Mouse (Mus musculus) neutrophil, adult 5-6 weeks (primary cell): ENCODE measurements around the gene C1s2. TPM values are rescaled to one million over a fixed set of nuclear protein-coding genes. Genes with fewer than 3 reads are reported as not detected.
"Not testable (repeated sequence)": the region's sequence is repeated elsewhere in the genome, so short reads cannot be mapped to it uniquely, and the experiment has no call there.

Experiments
- ATAC-seq: fragments of 151-379, 151-347 bp; 2 replicates; pipeline ENCODE4 v1.8.0; 2017; ENCODE audit warnings: mild to moderate bottlenecking, moderate TSS enrichment; ENCODE audit not compliant: insufficient number of reproducible peaks, poor library complexity, low FRiP score, severe bottlenecking; ENCODE audit errors: extremely low read depth
- total RNA-seq: library from RNA; stranded (forward); fragments of 200-1000 nt; gene quantifications from 2 replicates; pipeline ENCODE4 v1.2.3, GENCODE M21; 2017

The C1s2 gene
- not detected in 2 replicates for total RNA-seq

DNA sequence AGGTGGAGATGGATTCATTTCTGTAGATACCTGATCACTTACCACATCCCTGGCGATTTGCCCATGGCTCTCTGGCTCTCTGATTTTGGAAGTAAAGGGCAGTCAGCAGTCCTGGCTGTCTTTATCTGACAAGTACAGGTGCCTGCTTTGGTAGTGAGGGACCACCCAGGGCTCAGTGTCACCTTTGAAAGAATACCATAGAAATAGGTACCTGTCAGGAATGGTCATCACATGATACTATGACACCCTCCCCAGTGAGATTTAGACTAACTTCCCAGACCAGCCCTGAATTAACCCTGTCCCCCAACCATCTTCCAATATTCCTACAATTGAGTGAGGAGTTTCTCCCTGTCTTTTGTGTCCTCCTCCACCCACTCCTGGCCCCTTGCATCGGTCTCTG lies at the start of gene C1s2:
TSS of gene C1s2 (minus strand) at position 101 of the 400 bp plus-strand sequence.
- ATAC-seq = not testable (repeated sequence)

GRCm38 (mm10) chr6:124683591-124684417 lies 47.9 kb upstream of the C1s2 start:
- no peak for ATAC-seq

DNA sequence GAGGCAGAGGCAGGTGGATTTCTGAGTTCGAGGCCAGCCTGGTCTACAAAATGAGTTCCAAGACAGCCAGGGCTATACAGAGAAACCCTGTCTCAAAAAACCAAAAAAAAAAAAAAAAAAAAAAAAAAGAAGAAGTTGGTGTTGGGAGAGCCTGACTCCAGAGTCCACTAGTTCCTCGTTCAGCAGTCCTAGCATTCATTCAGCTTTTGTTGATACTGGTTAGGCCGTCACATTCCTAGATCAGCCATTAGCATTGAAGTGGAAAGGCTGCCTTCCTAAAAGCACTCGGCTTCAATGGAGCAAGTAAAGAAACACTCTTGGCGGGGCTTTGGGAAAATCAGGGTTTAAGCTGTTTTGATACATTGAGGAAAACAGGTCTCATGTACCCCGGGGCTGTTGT lies 46.4 kb upstream of the C1s2 start:
- not testable (repeated sequence) for ATAC-seq

DNA sequence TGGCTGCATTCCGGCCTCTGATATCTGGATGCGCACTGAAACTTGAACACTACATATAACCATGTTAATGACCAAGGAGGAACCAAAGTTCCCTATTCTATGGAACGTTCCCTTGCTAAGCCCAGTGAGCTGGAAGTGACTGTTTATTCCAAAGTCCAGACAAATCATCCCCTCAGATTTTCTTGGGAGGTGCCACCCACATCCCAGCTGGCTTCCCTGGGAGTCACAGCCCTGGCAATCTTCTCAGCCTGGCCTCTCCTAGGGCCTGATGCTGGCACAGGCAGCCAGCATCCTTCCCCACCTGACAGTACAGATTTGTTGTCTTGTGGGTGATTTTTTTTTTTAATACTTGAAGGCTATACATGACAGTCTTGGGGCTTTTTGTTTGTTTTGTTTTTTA lies 43.6 kb upstream of the C1s2 start:
- no peak for ATAC-seq

DNA sequence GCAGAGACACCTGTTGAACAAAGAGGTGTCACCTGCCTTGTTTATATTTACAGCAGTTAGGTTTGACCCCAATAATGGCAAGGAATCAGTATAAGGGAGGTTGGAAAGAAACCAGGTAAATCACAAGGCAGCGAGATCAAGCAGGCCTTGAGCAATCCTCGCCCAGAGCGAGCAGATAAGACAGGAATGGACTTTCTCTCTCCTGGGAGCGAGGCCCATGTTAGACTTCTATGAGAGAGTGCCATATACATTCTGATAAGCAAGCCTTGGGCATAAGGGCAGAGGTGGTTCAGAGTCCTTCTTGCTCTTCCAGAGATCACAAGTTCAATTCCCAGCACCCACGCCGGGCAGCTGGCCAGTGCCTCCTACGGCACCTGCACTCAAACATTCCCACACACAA lies 42.9 kb upstream of the C1s2 start:
- no peak for ATAC-seq

GRCm38 (mm10) chr6:124676171-124676570 lies 40.3 kb upstream of the C1s2 start:
- ATAC-seq = no peak

GRCm38 (mm10) chr6:124674591-124674990 lies 38.7 kb upstream of the C1s2 start:
- no peak for ATAC-seq

- ATAC-seq = no peak
Observed at GRCm38 (mm10) chr6:124673619-124674018, 37.7 kb upstream of the C1s2 start.

DNA sequence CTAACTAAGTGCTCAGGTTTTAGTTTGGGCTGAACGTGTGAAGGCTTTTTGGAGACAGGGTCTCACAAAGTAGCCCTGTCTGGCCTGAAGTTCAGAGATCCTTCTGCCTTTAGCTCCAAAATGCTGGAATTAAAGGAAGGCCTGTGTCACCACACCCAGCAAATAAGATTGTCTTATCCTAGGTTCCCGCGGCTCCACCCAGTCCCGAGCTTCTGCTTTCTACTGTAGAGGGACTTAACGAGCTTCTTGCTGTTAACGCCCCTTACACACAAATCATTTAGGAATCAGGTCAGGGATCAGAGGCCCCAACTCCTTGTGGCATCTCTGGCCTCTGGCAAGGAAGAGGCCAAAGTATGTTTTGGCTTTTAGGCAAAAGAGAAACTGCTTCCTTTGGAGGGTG lies 36.2 kb upstream of the C1s2 start:
- no peak for ATAC-seq

GRCm38 (mm10) chr6:124670281-124670900 lies 34.5 kb upstream of the C1s2 start:
- ATAC-seq = no peak

GRCm38 (mm10) chr6:124669234-124669859 lies 33.5 kb upstream of the C1s2 start:
- ATAC-seq = no peak

DNA sequence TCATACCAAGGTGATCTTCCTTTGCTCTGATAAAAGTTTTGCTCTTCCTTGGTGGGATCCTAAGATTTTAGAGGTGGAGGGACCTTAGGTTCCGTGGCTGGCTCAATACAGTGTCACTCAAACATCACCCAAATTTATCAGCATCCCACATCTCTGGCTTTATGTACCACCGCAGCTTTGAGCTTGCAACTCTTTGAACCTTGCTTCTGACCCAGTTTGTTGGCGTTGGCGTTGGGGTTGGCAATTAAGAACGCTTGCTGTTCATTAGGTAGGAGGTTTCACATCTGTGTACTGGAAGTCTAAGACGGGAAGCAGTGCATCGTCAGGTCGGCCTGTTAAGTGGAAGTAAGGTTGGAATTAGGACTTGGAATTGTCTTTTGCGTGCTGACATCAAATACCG lies 29.1 kb upstream of the C1s2 start:
- no peak for ATAC-seq

- ATAC-seq = no peak
Observed at GRCm38 (mm10) chr6:124664256-124664655, 28.4 kb upstream of the C1s2 start.

- no peak for ATAC-seq
Observed at GRCm38 (mm10) chr6:124663424-124663795, 27.5 kb upstream of the C1s2 start.

DNA sequence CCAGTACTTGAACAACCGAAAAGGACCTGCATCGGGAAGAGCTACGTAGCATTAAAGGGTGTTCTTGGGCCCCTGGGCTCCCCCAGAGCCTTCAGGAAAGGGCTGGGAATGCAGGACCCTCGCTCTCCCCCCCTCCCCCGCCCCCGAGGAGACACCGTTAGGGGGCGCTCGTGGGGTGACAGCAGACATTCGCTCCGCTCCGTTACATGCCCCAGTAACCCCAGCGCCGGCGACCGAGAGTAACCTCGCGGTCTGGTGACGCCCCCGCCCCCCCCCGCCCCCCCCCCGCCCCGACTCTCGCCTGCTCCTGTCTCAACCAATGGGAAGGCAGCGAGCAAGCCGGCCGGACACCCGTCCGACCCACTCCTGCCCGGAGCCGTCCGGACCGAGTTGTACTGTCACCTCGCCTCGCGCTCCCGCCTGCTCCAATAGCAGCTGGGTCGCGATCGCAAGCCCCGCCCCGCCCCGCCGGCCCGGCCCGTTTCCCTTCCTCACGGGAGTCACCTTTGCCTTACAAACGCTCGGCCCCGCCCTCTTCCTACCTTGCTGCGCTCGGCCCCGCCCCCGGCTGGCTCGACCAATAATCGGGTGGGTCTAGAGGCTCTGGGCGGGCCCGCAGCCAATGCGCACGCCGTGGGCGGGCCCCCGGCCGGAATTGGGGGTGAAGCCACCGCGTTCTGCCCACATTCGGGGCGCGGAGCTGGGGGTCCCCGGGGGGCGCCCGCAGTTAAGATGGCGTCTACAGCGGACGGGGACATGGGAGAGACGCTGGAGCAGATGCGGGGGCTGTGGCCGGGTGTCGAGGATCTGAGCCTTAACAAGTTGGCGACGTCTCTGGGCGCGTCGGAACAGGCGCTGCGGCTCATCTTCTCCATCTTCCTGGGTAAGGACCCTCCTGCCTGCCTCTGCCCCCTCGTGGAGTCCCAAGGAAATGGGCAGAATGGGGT lies 26.9 kb upstream of the C1s2 start, which contains the start of gene Lpcat3:
TSS of gene Lpcat3 (plus strand) at position 551 of the 947 bp plus-strand sequence.
- ATAC-seq = peak; percentile 91

DNA sequence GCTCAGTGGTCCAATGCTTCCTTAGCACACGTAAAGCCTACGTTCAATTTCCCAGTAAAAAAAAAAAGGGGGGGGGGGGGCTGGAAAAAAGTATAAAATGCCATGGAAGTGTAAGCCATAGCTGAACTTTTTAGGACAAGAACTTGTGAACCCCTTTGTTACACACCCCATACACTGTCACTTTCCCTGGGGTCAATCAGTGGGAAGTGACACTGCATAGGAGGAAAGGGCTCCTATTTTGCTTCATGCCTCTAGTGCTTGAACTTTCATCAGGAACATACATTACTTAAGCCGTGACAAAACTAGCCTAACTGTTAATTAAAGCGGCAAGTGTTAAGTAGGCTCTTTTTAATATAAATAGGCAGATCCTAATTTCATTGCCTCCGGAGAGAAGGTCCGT lies 26.1 kb upstream of the C1s2 start:
- ATAC-seq = no peak

DNA sequence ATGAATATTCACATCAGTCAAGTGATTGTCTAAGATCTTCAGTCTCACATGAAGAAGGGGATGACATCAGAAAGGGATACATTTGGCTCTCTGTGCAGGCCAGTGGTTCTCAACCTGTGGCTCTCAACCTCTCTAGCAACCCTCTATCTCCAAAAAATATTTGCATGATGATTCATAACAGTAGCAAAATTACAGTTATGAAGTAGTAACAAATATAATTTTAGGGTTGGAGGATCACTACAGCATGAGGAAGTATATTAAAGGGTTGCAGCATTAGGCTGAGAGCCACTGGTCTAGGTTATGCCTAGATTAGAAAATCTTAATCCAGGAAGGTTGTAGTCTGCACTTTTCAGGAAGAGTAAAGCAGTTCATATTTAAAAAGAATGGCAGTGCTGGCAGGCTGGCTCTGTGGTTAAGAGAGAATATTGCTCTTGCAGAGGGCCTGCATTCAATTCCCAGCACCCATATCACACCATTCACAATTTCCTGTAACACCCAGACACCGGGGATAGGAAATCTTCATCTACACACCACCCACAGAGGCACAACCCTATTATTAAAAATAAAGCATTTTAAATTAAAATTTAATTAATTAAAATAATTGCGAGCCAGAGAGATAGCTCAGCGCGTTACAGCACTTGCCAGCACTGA lies 25.4 kb upstream of the C1s2 start:
- ATAC-seq = no peak

GRCm38 (mm10) chr6:124658067-124658466 lies 22.2 kb upstream of the C1s2 start:
- no peak for ATAC-seq
